In the genomic region with DNA sequence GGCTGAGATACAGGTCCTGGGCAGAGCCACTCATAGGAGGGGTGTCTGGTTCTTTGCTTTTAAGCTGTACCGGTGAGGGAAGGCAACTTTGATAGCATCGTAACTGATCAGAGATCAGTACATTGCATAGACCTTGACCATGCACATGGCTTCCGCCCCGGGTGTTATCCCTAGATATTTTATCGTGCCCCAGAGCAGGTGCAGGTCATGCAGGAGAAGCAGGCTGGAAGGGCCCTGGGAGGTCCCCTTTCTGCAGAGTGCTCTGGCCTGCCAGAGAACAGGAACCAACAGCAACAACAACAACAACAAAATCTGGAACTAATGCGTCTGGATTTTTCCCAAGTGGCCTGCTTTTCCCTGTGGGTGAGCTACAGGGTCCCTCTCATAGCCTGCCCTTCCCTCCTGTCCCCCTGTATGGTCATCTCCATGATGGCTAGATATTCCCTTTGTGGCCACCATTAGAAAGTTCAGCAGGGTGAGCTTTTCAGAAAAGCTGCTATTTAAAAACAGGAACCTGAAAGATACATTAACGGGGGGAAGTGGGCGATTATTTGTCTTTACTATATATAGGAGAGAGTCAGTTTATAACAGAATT, we compare ENCODE assay signal across 19 mouse cellular contexts.
DNase-seq lines count a peak whose midpoint lies in the region; ATAC-seq and TF ChIP-seq lines count a peak whose summit lies in the region.
"Had no signal": no experiment of that assay in that cellular context is flagged by ENCODE, and none has a peak within 500 bp of the region (broad histone marks: within the 10 kb centered on the region; RNA-seq: fewer than 3 reads in every experiment).

No protein-coding gene starts in this region.

- no peak overlapping the region for H3K4me2 ChIP-seq in forebrain, embryonic 13.5 days
- no peak overlapping the region for H3K4me2 ChIP-seq in midbrain, embryonic 15.5 days
- no peak overlapping the region for H3K4me2 ChIP-seq in intestine, embryonic 15.5 days (replicated peaks)
- H3K4me2 ChIP-seq: embryonic facial prominence, embryonic 13.5 days; liver, embryonic 15.5 days had no signal

- H3K27ac ChIP-seq in forebrain, embryonic 10.5 days: 0 out of 2 replicates have a peak overlapping the region, but pooled peaks have one; percentile 12
- H3K27ac ChIP-seq in forebrain, embryonic 13.5 days: no peak overlapping the region
- H3K27ac ChIP-seq in spleen, adult 2 months (ENCODE audit: insufficient read depth, low read length): peak overlapping the region; percentile 84
- 0 out of 2 replicates have a peak overlapping the region, but pooled peaks have one; percentile 94 for H3K27ac ChIP-seq in brown adipose tissue, adult 24 weeks (replicated peaks; ENCODE audit: low read depth, low read length)
- H3K27ac ChIP-seq in midbrain, embryonic 15.5 days: no peak overlapping the region
- no peak overlapping the region for H3K27ac ChIP-seq in intestine, embryonic 15.5 days
- H3K27ac ChIP-seq: embryonic facial prominence, embryonic 13.5 days; liver, embryonic 15.5 days had no signal

- TF ChIP-seq CTCF in spleen, adult 2 months (IDR thresholded peaks at IDR 0.05; ENCODE audit: extremely low read depth, insufficient read depth, insufficient read length, insufficient replicate concordance): no peak

- no peaks in the 10 kb centered on the region for H3K9me3 ChIP-seq in forebrain, embryonic 10.5 days
- no peaks in the 10 kb centered on the region for H3K9me3 ChIP-seq in forebrain, embryonic 13.5 days (replicated peaks)
- H3K9me3 ChIP-seq in midbrain, embryonic 15.5 days: no peaks in the 10 kb centered on the region
- H3K9me3 ChIP-seq in intestine, embryonic 15.5 days: no peaks in the 10 kb centered on the region
- H3K9me3 ChIP-seq: embryonic facial prominence, embryonic 13.5 days; liver, embryonic 15.5 days had no signal

- ATAC-seq in forebrain, embryonic 13.5 days: no peak
- ATAC-seq in monocyte, adult 5-6 weeks (replicated peaks; ENCODE audit: insufficient number of reproducible peaks, low FRiP score, low TSS enrichment, poor library complexity, severe bottlenecking): peak; percentile 36; the same call in 1 of the 2 replicates
- ATAC-seq in midbrain, embryonic 15.5 days (replicated peaks): no peak
- no peak for ATAC-seq in intestine, embryonic 15.5 days
- ATAC-seq: CD4-positive, CD25-positive, alpha-beta regulatory T cell, adult 4 months; forebrain, embryonic 16.5 days had no signal

- 0 out of 2 replicates have a peak, but pooled peaks cover 6% of the 10 kb centered on the region for H3K27me3 ChIP-seq in forebrain, embryonic 10.5 days (ENCODE audit: poor library complexity, severe bottlenecking)
- no peaks in the 10 kb centered on the region for H3K27me3 ChIP-seq in forebrain, embryonic 13.5 days
- no peaks in the 10 kb centered on the region for H3K27me3 ChIP-seq in spleen, adult 2 months (ENCODE audit: control insufficient read depth, insufficient read depth, low read length)
- no peaks in the 10 kb centered on the region for H3K27me3 ChIP-seq in midbrain, embryonic 15.5 days (replicated peaks)
- no peaks in the 10 kb centered on the region for H3K27me3 ChIP-seq in intestine, embryonic 15.5 days (replicated peaks)
- H3K27me3 ChIP-seq: embryonic facial prominence, embryonic 13.5 days had no signal

- no peak overlapping the region for H3K9ac ChIP-seq in forebrain, embryonic 13.5 days
- H3K9ac ChIP-seq in midbrain, embryonic 15.5 days: no peak overlapping the region
- no peak overlapping the region for H3K9ac ChIP-seq in intestine, embryonic 15.5 days
- H3K9ac ChIP-seq: embryonic facial prominence, embryonic 13.5 days; liver, embryonic 15.5 days had no signal

- no peak for DNase-seq in forebrain, embryonic 10.5 days (ENCODE audit: extremely low spot score, low spot score)
- DNase-seq in spleen, adult 2 months (ENCODE audit: low read depth in 1 of 2, low spot score in 2 of 2): peak in 1 of 2 experiments; percentile 31
- DNase-seq in spleen, postnatal 14 days (ENCODE audit: low spot score in 2 of 2): no peak
- DNase-seq: adrenal gland, postnatal 36 days; cerebellum, adult 9-11 months; kidney, adult 18-20 months; kidney, postnatal 10 days; layer of hippocampus, postnatal 36 days; lung, postnatal 10 days had no signal

- H3K36me3 ChIP-seq in forebrain, embryonic 10.5 days (replicated peaks): no peaks in the 10 kb centered on the region
- H3K36me3 ChIP-seq in forebrain, embryonic 13.5 days (ENCODE audit: poor library complexity, severe bottlenecking): no peaks in the 10 kb centered on the region
- no peaks in the 10 kb centered on the region for H3K36me3 ChIP-seq in spleen, adult 2 months (ENCODE audit: control insufficient read depth, insufficient read depth, low read length)
- no peaks in the 10 kb centered on the region for H3K36me3 ChIP-seq in midbrain, embryonic 15.5 days (replicated peaks)
- no peaks in the 10 kb centered on the region for H3K36me3 ChIP-seq in intestine, embryonic 15.5 days
- H3K36me3 ChIP-seq: embryonic facial prominence, embryonic 13.5 days; liver, embryonic 15.5 days had no signal

- no peak for TF ChIP-seq POLR2A in spleen, adult 2 months (IDR thresholded peaks at IDR 0.05; ENCODE audit: low read depth, low read length)

- H3K4me1 ChIP-seq in forebrain, embryonic 10.5 days: peaks cover 46% of the 10 kb centered on the region
- H3K4me1 ChIP-seq in forebrain, embryonic 13.5 days: peaks cover 26% of the 10 kb centered on the region
- H3K4me1 ChIP-seq in spleen, adult 2 months (ENCODE audit: control insufficient read depth, insufficient read depth, insufficient read length): peaks cover 42% of the 10 kb centered on the region; the same call in 1 of the 2 replicates
- H3K4me1 ChIP-seq in brown adipose tissue, adult 24 weeks (ENCODE audit: control insufficient read depth, insufficient read depth, insufficient read length, low read length): peaks cover 39% of the 10 kb centered on the region
- H3K4me1 ChIP-seq in midbrain, embryonic 15.5 days: peaks cover 12% of the 10 kb centered on the region
- H3K4me1 ChIP-seq in intestine, embryonic 15.5 days (replicated peaks): peaks cover 25% of the 10 kb centered on the region

- 94% methylated on average over 8 of the region's 8 CpGs for WGBS in forebrain, embryonic 10.5 days
- WGBS in forebrain, embryonic 13.5 days: 89% methylated on average over 8 of the region's 8 CpGs
- whole genome bisulfite sequencing in spleen, adult 2 months: 36% methylated on average over 8 of the region's 8 CpGs
- 91% methylated on average over 8 of the region's 8 CpGs for WGBS in midbrain, embryonic 15.5 days
- WGBS in intestine, embryonic 15.5 days: 82% methylated on average over 8 of the region's 8 CpGs

- H3K4me3 ChIP-seq in forebrain, embryonic 10.5 days: no peak overlapping the region
- H3K4me3 ChIP-seq in forebrain, embryonic 13.5 days: no peak overlapping the region
- no peak overlapping the region for H3K4me3 ChIP-seq in spleen, adult 2 months (ENCODE audit: extremely low read depth, insufficient read depth, insufficient read length)
- H3K4me3 ChIP-seq in brown adipose tissue, adult 24 weeks (ENCODE audit: insufficient read depth, low read depth, low read length): no peak overlapping the region
- H3K4me3 ChIP-seq in midbrain, embryonic 15.5 days: no peak overlapping the region
- H3K4me3 ChIP-seq in intestine, embryonic 15.5 days (replicated peaks): no peak overlapping the region
- H3K4me3 ChIP-seq: embryonic facial prominence, embryonic 13.5 days; layer of hippocampus, adult 2 months; liver, embryonic 15.5 days had no signal

Comparison
In these comparisons a context has a peak if more than half of its experiments do, and no peak if none do; other contexts are left out.
1. H3K27ac ChIP-seq: peak in forebrain, embryonic 10.5 days (single experiment), spleen, adult 2 months (single experiment) and brown adipose tissue, adult 24 weeks (single experiment); none in forebrain, embryonic 13.5 days (single experiment), midbrain, embryonic 15.5 days (single experiment) and intestine, embryonic 15.5 days (single experiment).